ENCODE assay signal across 15 mouse cellular contexts in the genomic region with DNA sequence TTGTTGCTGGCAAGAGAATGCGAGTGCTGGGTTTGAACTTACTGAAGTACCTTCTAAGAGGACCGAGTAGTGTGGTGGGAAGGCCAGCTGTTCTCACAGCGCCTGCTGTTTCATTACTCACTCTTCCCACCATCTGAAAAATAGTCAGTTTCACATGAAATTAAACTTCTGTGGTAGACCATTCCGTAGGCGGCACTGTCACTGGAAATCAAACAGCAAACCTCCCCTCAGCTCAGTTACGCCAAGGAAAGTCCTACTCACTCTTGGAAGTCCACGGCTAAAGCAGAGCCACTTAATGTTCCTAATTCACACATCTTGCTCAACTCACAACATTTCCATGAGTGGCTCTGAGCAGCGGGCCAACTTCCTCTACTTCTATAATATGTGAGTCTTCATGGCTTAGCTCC. TPM values are rescaled to one million over a fixed set of nuclear protein-coding genes. Genes with fewer than 3 reads are reported as not detected.
DNase-seq lines count a peak whose midpoint lies in the region; ATAC-seq and TF ChIP-seq lines count a peak whose summit lies in the region.
"Had no signal": no experiment of that assay in that cellular context is flagged by ENCODE, and none has a peak within 500 bp of the region (broad histone marks: within the 10 kb centered on the region; RNA-seq: fewer than 3 reads in every experiment).

No protein-coding gene starts in this region.

- no peak overlapping the region for H3K27ac ChIP-seq in intestine, embryonic 16.5 days (ENCODE audit: low read length)
- H3K27ac ChIP-seq: liver, embryonic 15.5 days; midbrain, embryonic 15.5 days; neural tube, embryonic 15.5 days had no signal

- H3K9me3 ChIP-seq in intestine, embryonic 16.5 days (ENCODE audit: control insufficient read depth, low read length) = no peaks in the 10 kb centered on the region
- H3K9me3 ChIP-seq: liver, embryonic 15.5 days; midbrain, embryonic 15.5 days; neural tube, embryonic 15.5 days had no signal

- TF ChIP-seq POLR2A in lung, adult 2 months (IDR thresholded peaks at IDR 0.05; ENCODE audit: borderline replicate concordance, extremely low read depth, low read depth, low read length) = no peak

- WGBS in lung, adult 2 months = 65% methylated on average over 8 of the region's 8 CpGs
- 85% methylated on average over 8 of the region's 8 CpGs for WGBS in intestine, embryonic 16.5 days

- H3K4me2 ChIP-seq in intestine, embryonic 16.5 days (ENCODE audit: low read depth, low read length) = no peak overlapping the region
- H3K4me2 ChIP-seq: heart, embryonic 11.5 days; liver, embryonic 15.5 days; midbrain, embryonic 15.5 days; neural tube, embryonic 15.5 days had no signal

- no peak for TF ChIP-seq CTCF in lung, adult 2 months (IDR thresholded peaks at IDR 0.05; ENCODE audit: insufficient read depth, low read length)

- DNase-seq in frontal cortex, adult 2 months (ENCODE audit: extremely low spot score in 1 of 2, low spot score in 1 of 2) = peak; percentile 43 to 66
- no peak for DNase-seq in frontal cortex, postnatal 14 days (ENCODE audit: low spot score in 2 of 2)
- peak; percentile 58 for DNase-seq in right cerebral cortex, adult 18-20 months
- no peak for DNase-seq in right cerebral cortex, postnatal 14 days
- peak; percentile 31 for DNase-seq in lung, adult 2 months
- peak; percentile 58 for DNase-seq in telencephalon, adult 2 months (ENCODE audit: low read depth, low spot score)
- DNase-seq: B cell, adult 2 months; kidney, adult 11 months; thymus, postnatal 4 days had no signal

- H3K27me3 ChIP-seq in intestine, embryonic 16.5 days (replicated peaks; ENCODE audit: control insufficient read depth, insufficient read depth, low read length) = no peaks in the 10 kb centered on the region
- H3K27me3 ChIP-seq: liver, embryonic 15.5 days; midbrain, embryonic 15.5 days; neural tube, embryonic 15.5 days had no signal

- peaks cover 3% of the 10 kb centered on the region; the same call in 1 of the 2 replicates for H3K4me1 ChIP-seq in lung, adult 2 months (ENCODE audit: control insufficient read depth, insufficient read depth, low read length)
- no peaks in the 10 kb centered on the region for H3K4me1 ChIP-seq in intestine, embryonic 16.5 days (ENCODE audit: control insufficient read depth, insufficient read depth, low read length)
- H3K4me1 ChIP-seq: liver, embryonic 15.5 days; midbrain, embryonic 15.5 days; neural tube, embryonic 15.5 days had no signal

- no peak for ATAC-seq in intestine, embryonic 16.5 days
- ATAC-seq in cerebellum, adult (ENCODE audit: insufficient number of reproducible peaks, low FRiP score, low TSS enrichment) = no peak
- ATAC-seq: midbrain, embryonic 15.5 days had no signal

- no peak overlapping the region for H3K4me3 ChIP-seq in lung, adult 2 months (replicated peaks; ENCODE audit: extremely low read depth, low read depth, low read length)
- no peak overlapping the region for H3K4me3 ChIP-seq in intestine, embryonic 16.5 days (ENCODE audit: low read length)
- H3K4me3 ChIP-seq: liver, embryonic 15.5 days; midbrain, embryonic 15.5 days; neural tube, embryonic 15.5 days had no signal

- no peak overlapping the region for H3K9ac ChIP-seq in intestine, embryonic 16.5 days (ENCODE audit: low read depth, low read length)
- H3K9ac ChIP-seq: liver, embryonic 15.5 days; midbrain, embryonic 15.5 days; neural tube, embryonic 15.5 days had no signal

- H3K36me3 ChIP-seq in intestine, embryonic 16.5 days (ENCODE audit: control insufficient read depth, insufficient read depth, low read length) = no peaks in the 10 kb centered on the region
- H3K36me3 ChIP-seq: liver, embryonic 15.5 days; midbrain, embryonic 15.5 days; neural tube, embryonic 15.5 days had no signal

RNA-seq across cellular contexts. Expression of gene Slc38a6, which starts 37.6 kb away (rescaled TPM):
- 31.0 and 34.4 TPM in 2 replicates for polyA plus RNA-seq in frontal cortex, adult 2 months (2012; rRNA removed)
- polyA plus RNA-seq in lung, adult 2 months (2012; rRNA removed) = 17.5 and 24.9 TPM in 2 replicates
- 7.7 and 11.3 TPM in 2 replicates for polyA plus RNA-seq in intestine, embryonic 16.5 days (2015; fragmentation: Nextera tagmentation; extraction: Ambion mirVana)

RNA-seq across cellular contexts. Expression of gene Trmt5, which starts 37.7 kb away (rescaled TPM):
- 13.6 and 15.5 TPM in 2 replicates for polyA plus RNA-seq in frontal cortex, adult 2 months (2012; rRNA removed)
- polyA plus RNA-seq in lung, adult 2 months (2012; rRNA removed) = 2.0 and 4.0 TPM in 2 replicates
- polyA plus RNA-seq in intestine, embryonic 16.5 days (2015; fragmentation: Nextera tagmentation; extraction: Ambion mirVana) = 13.0 and 16.4 TPM in 2 replicates

Comparison
In these comparisons a context has a peak if more than half of its experiments do, and no peak if none do; other contexts are left out.
1. DNase-seq: peak in frontal cortex, adult 2 months (2 of 2), right cerebral cortex, adult 18-20 months (single experiment), lung, adult 2 months (single experiment) and telencephalon, adult 2 months (single experiment); none in frontal cortex, postnatal 14 days (0 of 2) and right cerebral cortex, postnatal 14 days (single experiment).